Mouse (Mus musculus) cortical plate, adult 2 months (tissue): Measurements from ENCODE around the gene Tdgf1. TPM values are rescaled to one million over a fixed set of nuclear protein-coding genes. Genes with fewer than 3 reads are reported as not detected.

Experiments
- H3K27ac ChIP-seq: fragments of 200-500 bp; 2 replicates; pipeline ENCODE4 v1.5.1; 2012; ENCODE audit warnings: low read length, control low read depth, inconsistent platforms; ENCODE audit not compliant: insufficient read depth
- H3K4me1 ChIP-seq: fragments of 200-500 bp; 2 replicates; pipeline ENCODE4 v1.6.1; 2011; ENCODE audit warnings: low read length; ENCODE audit not compliant: control insufficient read depth, insufficient read depth
- H3K4me3 ChIP-seq: fragments of 200-500 bp; 2 replicates; pipeline ENCODE4 v1.5.1; 2011; ENCODE audit warnings: mild to moderate bottlenecking, low read length, control low read depth; ENCODE audit not compliant: insufficient read depth
- CTCF ChIP-seq: fragments of 200-500 bp; IDR thresholded peaks from 2 replicates; pipeline ENCODE4 v1.5.1; 2011; ENCODE audit warnings: mild to moderate bottlenecking, control low read depth, low read length; ENCODE audit not compliant: insufficient read depth; ENCODE audit errors: extremely low read depth
- POLR2A ChIP-seq: fragments of 200-500 bp; IDR thresholded peaks from 2 replicates; pipeline ENCODE4 v1.6.1; 2011; ENCODE audit warnings: mild to moderate bottlenecking, low read length, control low read depth; ENCODE audit not compliant: insufficient read depth; ENCODE audit errors: extremely low read depth
- polyA plus RNA-seq: library from polyadenylated mRNA; depleted of rRNA; stranded (reverse); fragments of >200 nt; gene quantifications from 2 replicates; pipeline ENCODE4 v1.2.3, GENCODE M21; 2012

The Tdgf1 gene
- polyA plus RNA-seq, 1 experiment: 1.3 TPM

DNA sequence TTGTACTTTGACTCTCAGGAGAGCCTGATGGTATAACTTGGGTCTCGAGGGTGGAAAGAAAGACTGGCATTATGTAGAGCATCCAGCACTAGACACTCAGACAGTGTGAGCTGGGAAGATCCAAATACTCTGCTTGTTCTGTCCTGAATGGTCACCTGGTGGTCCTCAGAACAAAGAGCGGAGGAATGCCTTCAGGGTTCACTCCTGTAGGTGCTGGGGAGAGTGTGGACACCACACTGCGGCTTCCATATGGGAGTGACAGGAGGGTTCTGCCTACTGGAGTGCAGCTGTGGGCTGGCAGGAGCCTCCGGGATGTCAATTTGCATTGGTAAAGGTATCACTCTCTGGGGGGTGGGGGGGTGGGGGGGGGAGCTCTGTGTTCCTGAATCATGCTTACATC is 36.4 kb upstream of the Tdgf1 start:
- Histone ChIP-seq H3K4me3 (no peak overlapping the region), H3K27ac (no peak overlapping the region), H3K4me1 (0 out of 2 replicates have a peak, but pooled peaks cover 2% of the 10 kb centered on the region)
- TF ChIP-seq CTCF (no peak), POLR2A (no peak)

DNA sequence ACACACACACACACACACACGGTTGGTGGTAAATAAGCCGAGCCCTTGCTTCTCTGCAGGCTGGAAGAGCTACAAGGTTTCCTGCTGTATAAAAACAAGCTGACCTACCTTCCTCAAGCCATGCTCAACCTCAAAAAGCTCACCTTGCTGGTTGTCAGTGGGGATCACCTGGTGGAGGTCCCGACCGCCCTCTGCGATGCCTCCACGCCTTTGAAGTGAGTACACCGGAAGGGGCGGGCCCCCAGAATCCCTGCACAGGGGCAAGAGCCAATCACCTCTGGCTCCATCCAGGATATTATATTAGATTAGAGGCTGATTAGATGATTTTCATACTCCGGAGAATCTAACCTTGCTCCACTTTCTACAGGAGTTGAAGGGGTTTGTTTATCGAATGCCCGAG is 33.5 kb upstream of the Tdgf1 start:
- no peak overlapping the region for H3K4me3 ChIP-seq
- H3K27ac ChIP-seq: no peak overlapping the region
- TF ChIP-seq CTCF: no peak
- no peak for TF ChIP-seq POLR2A
- H3K4me1 ChIP-seq: 0 out of 2 replicates have a peak, but pooled peaks cover 2% of the 10 kb centered on the region

GRCm38 (mm10) chr9:110965910-110966231 is 19.9 kb upstream of the Tdgf1 start:
- no peak overlapping the region for H3K4me3 ChIP-seq
- no peaks in the 10 kb centered on the region for H3K4me1 ChIP-seq
- TF ChIP-seq CTCF: no peak
- no peak for TF ChIP-seq POLR2A
- no peak overlapping the region for H3K27ac ChIP-seq

- Histone ChIP-seq H3K4me1 (no peaks in the 10 kb centered on the region), H3K27ac (no peak overlapping the region), H3K4me3 (no peak overlapping the region)
- TF ChIP-seq CTCF (no peak), POLR2A (no peak)
Measured at GRCm38 (mm10) chr9:110965062-110965909, 19.3 kb upstream of the Tdgf1 start.

GRCm38 (mm10) chr9:110963566-110964115 is 17.7 kb upstream of the Tdgf1 start:
- Histone ChIP-seq H3K4me1 (no peaks in the 10 kb centered on the region), H3K27ac (no peak overlapping the region)
- TF ChIP-seq POLR2A (no peak), CTCF (no peak)

GRCm38 (mm10) chr9:110961386-110961785 is 15.4 kb upstream of the Tdgf1 start:
- TF ChIP-seq POLR2A (no peak), CTCF (no peak)

More at GRCm38 (mm10) chr9:110963566-110964115, 17.7 kb upstream of the Tdgf1 start:
- H3K4me3 ChIP-seq: no peak overlapping the region

GRCm38 (mm10) chr9:110960230-110961149 is 14.5 kb upstream of the Tdgf1 start:
- no peaks in the 10 kb centered on the region for H3K4me1 ChIP-seq
- TF ChIP-seq POLR2A (no peak), CTCF (no peak)
- no peak overlapping the region for H3K4me3 ChIP-seq

More at GRCm38 (mm10) chr9:110961386-110961785, 15.4 kb upstream of the Tdgf1 start:
- Histone ChIP-seq H3K4me1 (no peaks in the 10 kb centered on the region), H3K4me3 (no peak overlapping the region), H3K27ac (no peak overlapping the region)

DNA sequence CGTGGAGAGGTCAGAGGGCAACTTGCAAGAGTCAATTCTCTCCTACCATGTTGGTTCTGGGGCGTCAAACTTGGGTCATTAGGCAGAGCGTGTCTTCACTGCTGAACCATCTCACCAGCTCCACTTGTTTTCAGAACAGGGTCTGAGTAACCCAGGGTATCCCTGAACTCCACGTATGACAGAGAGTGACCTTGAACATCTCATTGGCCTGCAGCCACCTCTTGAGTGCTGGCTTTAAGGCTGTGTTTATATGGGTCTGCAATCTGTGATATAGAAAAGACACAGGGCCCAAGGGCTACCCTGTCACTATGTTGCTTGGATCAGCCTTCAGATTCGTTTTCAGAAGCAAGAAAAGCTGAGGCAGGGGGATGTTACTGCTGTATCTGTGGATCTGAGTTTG is 13.7 kb upstream of the Tdgf1 start:
- Histone ChIP-seq H3K4me3 (no peak overlapping the region), H3K4me1 (no peaks in the 10 kb centered on the region), H3K27ac (no peak overlapping the region)
- TF ChIP-seq POLR2A: no peak
- no peak for TF ChIP-seq CTCF

More at GRCm38 (mm10) chr9:110960230-110961149, 14.5 kb upstream of the Tdgf1 start:
- H3K27ac ChIP-seq: no peak overlapping the region

DNA sequence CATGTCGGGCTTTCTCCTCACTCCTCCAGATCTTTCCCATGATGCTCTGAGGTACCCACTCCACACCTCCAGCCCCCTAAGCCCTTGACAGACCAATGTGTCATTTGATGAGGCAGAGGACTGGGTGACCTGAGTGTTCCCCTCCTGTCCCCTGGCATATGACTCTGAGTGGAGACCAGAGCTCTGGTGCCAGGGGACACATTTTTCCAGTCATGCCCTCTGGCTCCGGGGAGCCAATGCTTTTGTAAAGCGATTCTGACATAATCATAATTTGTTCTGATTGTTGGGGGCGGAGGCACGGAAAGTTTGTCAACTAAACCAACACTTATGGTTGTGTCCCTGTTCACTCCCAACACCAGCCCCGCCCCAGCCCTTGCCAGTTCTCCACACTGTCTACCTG is 10.0 kb upstream of the Tdgf1 start:
- no peak for TF ChIP-seq POLR2A
- no peak for TF ChIP-seq CTCF

More for the DNA sequence above, 10.0 kb upstream of the Tdgf1 start:
- H3K4me3 ChIP-seq: no peak overlapping the region
- no peak overlapping the region for H3K27ac ChIP-seq
- H3K4me1 ChIP-seq: no peaks in the 10 kb centered on the region
